Mouse (Mus musculus): ENCODE data around the gene Thap2. TPM values are rescaled to one million over a fixed set of nuclear protein-coding genes. Genes with fewer than 3 reads are reported as not detected.

The Thap2 gene
- 1 to 10 TPM; 5.9 to 8.6 TPM for total RNA-seq (2023)

DNA sequence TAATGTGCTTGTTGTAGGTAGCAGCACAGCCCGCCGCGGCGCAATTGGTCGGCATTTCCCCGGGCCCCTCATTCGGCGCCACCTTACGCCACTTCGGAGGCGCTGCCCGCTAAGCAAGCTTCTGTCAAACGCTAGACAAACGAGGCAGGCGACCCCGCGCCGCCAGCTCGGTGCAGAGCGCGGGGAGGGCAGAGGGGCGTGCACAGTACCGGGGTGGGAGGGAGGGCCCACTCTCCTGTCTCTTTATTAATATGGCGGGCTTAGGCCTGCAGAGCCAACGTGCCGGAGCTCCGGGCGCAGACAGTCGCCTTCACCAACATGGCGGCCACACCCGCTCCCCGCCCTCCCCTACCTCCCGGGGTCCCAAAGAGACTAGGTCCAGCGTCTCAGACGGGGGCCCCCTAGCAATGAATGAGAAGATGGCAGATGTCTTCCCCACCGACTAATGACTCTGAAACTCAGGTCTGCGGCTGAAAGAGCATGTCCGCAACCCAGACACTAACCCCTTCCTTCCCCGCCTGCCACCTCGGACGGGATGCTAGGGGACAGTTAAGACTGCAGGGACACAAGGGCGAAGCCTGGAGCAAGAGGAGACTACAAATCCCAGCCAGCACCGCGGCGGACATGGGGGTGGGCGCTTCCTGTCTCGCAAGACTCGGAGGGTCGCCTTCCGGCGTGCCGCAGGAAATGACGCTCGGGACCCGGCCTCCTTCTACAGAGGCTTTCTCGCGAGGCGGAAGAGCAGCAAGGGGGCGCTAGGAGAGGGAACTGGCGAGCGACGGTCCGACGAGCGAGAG is at the start of gene Thap2, which contains the start of gene Zfc3h1:
Thap2 (minus strand) TSS at position 223 of the 797 bp plus-strand sequence.
Zfc3h1 (plus strand) TSS at position 739 of the 797 bp plus-strand sequence.

DNA sequence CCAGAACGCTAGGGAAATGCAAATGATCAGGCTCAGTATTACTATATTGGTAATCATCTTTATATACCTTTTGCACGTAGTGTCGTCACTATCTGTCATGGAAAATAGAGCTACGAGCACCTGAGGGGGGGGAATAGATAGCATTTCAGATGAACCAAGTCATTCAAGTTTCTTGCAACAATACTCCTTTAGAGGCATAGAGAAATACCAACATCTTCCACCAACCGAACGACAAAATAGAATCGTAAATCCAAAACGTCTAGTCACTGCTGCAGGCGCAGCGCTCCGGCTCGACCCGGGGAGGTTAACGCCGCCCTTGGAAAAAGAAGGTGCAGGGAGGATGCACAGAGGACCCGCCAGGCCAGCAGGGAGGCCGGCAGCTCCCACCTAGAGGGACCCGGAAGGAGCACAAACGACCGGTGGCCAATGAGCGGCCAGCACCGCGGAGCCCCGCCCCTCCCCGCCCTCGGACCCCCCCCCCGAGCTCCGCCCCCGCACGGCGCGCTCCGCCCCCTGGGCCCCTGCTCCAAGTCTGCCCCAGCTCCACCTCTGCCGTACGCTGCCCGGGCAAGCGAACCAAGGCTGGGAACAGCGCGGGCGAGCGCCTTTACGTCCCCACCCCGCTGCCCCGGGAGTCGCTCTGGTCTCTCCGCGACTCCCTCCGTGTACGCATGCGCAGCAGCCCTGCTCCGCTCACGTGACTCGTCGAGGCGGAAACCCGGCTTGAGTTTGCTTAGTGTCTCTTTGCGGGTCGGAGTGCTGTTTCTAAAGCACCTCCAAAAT is 22.2 kb downstream of the Thap2 start, which contains the start of gene Tmem19:
Tmem19 (minus strand) TSS at position 662 of the 783 bp plus-strand sequence.

Other genes starting within 250 kb of the Thap2 start
- gene Tph2, start 199.4 kb downstream of the Thap2 start, total RNA-seq (2023): not detected
- gene Tbc1d15, start 133.0 kb downstream of the Thap2 start, total RNA-seq (2023): 100 to 1,000 TPM in 1 of 2 experiments, 10 to 100 TPM in 1; 91.2 to 116 TPM
- 10 to 100 TPM; 45.1 to 48.6 TPM for gene Rab21, start 68.8 kb downstream of the Thap2 start, total RNA-seq (2023)
- gene Tmem19, start 21.9 kb downstream of the Thap2 start, total RNA-seq (2023): 10 to 100 TPM; 22.5 to 22.8 TPM
- 10 to 100 TPM; 68.8 to 74.7 TPM for gene Zfc3h1, start 516 bp upstream of the Thap2 start, total RNA-seq (2023)
- gene A930009A15Rik, start 185.5 kb upstream of the Thap2 start, total RNA-seq (2023): not detected
- not detected for gene Lgr5, start 203.3 kb upstream of the Thap2 start, total RNA-seq (2023)